Mouse (Mus musculus) midbrain, embryonic 10.5 days (tissue): ENCODE data around the gene Zfp598. TPM values are rescaled to one million over a fixed set of nuclear protein-coding genes. Genes with fewer than 3 reads are reported as not detected.

Source experiments
- polyA plus RNA-seq: library from polyadenylated mRNA; unstranded; fragments of >200 nt; fragmentation: Nextera tagmentation; extraction: Ambion mirVana; gene quantifications from 2 replicates; pipeline ENCODE4 v1.2.1, GENCODE M21; 2016

The Zfp598 gene
- polyA plus RNA-seq, 1 experiment from 2014 or later = 21.7 TPM

Other genes with a start within 250 kb of the Zfp598 start
- gene Eci1, start 243.0 kb upstream of the Zfp598 start, polyA plus RNA-seq = 78.8 and 82.4 TPM in 2 replicates
- 2.7 and 3.4 TPM in 2 replicates for gene Dnase1l2, start 226.6 kb upstream of the Zfp598 start, polyA plus RNA-seq
- gene E4f1, start 199.4 kb upstream of the Zfp598 start, polyA plus RNA-seq = 36.2 and 42.9 TPM in 2 replicates
- gene Pgp, start 199.3 kb upstream of the Zfp598 start, polyA plus RNA-seq = 76.4 and 83.5 TPM in 2 replicates
- 0.21 and 0.22 TPM in 2 replicates for gene Bricd5, start 195.8 kb upstream of the Zfp598 start, polyA plus RNA-seq
- gene Mlst8, start 190.6 kb upstream of the Zfp598 start, polyA plus RNA-seq = 40.2 and 40.9 TPM in 2 replicates
- gene Caskin1, start 181.1 kb upstream of the Zfp598 start, polyA plus RNA-seq = 6.7 and 8.5 TPM in 2 replicates
- gene Traf7, start 141.7 kb upstream of the Zfp598 start, polyA plus RNA-seq = 106 and 110 TPM in 2 replicates
- gene Rab26, start 135.5 kb upstream of the Zfp598 start, polyA plus RNA-seq = 2.1 and 2.9 TPM in 2 replicates
- 14.7 and 18.5 TPM in 2 replicates for gene Pkd1, start 119.9 kb upstream of the Zfp598 start, polyA plus RNA-seq
- 62.7 and 79.2 TPM in 2 replicates for gene Tsc2, start 37.1 kb upstream of the Zfp598 start, polyA plus RNA-seq
- gene Nthl1, start 37.0 kb upstream of the Zfp598 start, polyA plus RNA-seq = 25.2 and 25.3 TPM in 2 replicates
- 30.2 and 33.2 TPM in 2 replicates for gene Slc9a3r2, start 19.4 kb upstream of the Zfp598 start, polyA plus RNA-seq
- not detected in 2 replicates for gene Npw, start 11.2 kb upstream of the Zfp598 start, polyA plus RNA-seq
- gene Syngr3, start 20.3 kb downstream of the Zfp598 start, polyA plus RNA-seq = 10.3 and 16.1 TPM in 2 replicates
- gene Gfer, start 26.5 kb downstream of the Zfp598 start, polyA plus RNA-seq = 52.3 and 58.5 TPM in 2 replicates
- gene Noxo1, start 26.5 kb downstream of the Zfp598 start, polyA plus RNA-seq = 1.0 and 1.5 TPM in 2 replicates
- 141 and 144 TPM in 2 replicates for gene Tbl3, start 38.0 kb downstream of the Zfp598 start, polyA plus RNA-seq
- gene Rnf151, start 48.4 kb downstream of the Zfp598 start, polyA plus RNA-seq = 0.26 and 0.51 TPM in 2 replicates
- 1,457 and 1,841 TPM in 2 replicates for gene Rps2, start 48.4 kb downstream of the Zfp598 start, polyA plus RNA-seq
- 206 and 214 TPM in 2 replicates for gene Ndufb10, start 54.8 kb downstream of the Zfp598 start, polyA plus RNA-seq
- gene Rpl3l, start 58.1 kb downstream of the Zfp598 start, polyA plus RNA-seq = not detected in 2 replicates
- 19.2 and 20.5 TPM in 2 replicates for gene Msrb1, start 67.0 kb downstream of the Zfp598 start, polyA plus RNA-seq
- gene Hs3st6, start 83.3 kb downstream of the Zfp598 start, polyA plus RNA-seq = 0.43 and 0.51 TPM in 2 replicates
- gene Meiob, start 134.6 kb downstream of the Zfp598 start, polyA plus RNA-seq = 0.06 TPM in 1 of 2 replicates, not detected in the other
- 28.5 and 29.3 TPM in 2 replicates for gene Hagh, start 170.5 kb downstream of the Zfp598 start, polyA plus RNA-seq
- 18.4 and 19.6 TPM in 2 replicates for gene Fahd1, start 180.7 kb downstream of the Zfp598 start, polyA plus RNA-seq
- gene Igfals, start 196.3 kb downstream of the Zfp598 start, polyA plus RNA-seq = 0.31 TPM in 1 of 2 replicates, not detected in the other
- gene Nubp2, start 216.7 kb downstream of the Zfp598 start, polyA plus RNA-seq = 85.5 and 87.0 TPM in 2 replicates
- 46.6 and 50.4 TPM in 2 replicates for gene Spsb3, start 217.0 kb downstream of the Zfp598 start, polyA plus RNA-seq
- gene Eme2, start 225.4 kb downstream of the Zfp598 start, polyA plus RNA-seq = 28.9 and 33.9 TPM in 2 replicates
- 94.7 and 98.1 TPM in 2 replicates for gene Mrps34, start 225.4 kb downstream of the Zfp598 start, polyA plus RNA-seq
- 46.2 and 47.0 TPM in 2 replicates for gene Nme3, start 226.8 kb downstream of the Zfp598 start, polyA plus RNA-seq